Mouse (Mus musculus) fat pad, adult 2 months (tissue): ENCODE data around the gene Gm45717.
"Not testable (repeated sequence)": the region's sequence is repeated elsewhere in the genome, so short reads cannot be mapped to it uniquely, and the experiment has no call there.

Experiments
- DNase-seq: peaks from one replicate; pipeline ENCODE4 v3.0.0-alpha.2; 2011; ENCODE audit warnings: low read depth, low spot score; ENCODE audit errors: extremely low read depth

Gm45717 gene

GRCm38 (mm10) chr7:140970931-140971330 is 15.2 kb upstream of the Gm45717 start:
- no peak for DNase-seq

GRCm38 (mm10) chr7:140968710-140969109 is 13.0 kb upstream of the Gm45717 start:
- DNase-seq, result not testable (repeated sequence)

GRCm38 (mm10) chr7:140967862-140968591 is 12.3 kb upstream of the Gm45717 start:
- no peak for DNase-seq

DNA sequence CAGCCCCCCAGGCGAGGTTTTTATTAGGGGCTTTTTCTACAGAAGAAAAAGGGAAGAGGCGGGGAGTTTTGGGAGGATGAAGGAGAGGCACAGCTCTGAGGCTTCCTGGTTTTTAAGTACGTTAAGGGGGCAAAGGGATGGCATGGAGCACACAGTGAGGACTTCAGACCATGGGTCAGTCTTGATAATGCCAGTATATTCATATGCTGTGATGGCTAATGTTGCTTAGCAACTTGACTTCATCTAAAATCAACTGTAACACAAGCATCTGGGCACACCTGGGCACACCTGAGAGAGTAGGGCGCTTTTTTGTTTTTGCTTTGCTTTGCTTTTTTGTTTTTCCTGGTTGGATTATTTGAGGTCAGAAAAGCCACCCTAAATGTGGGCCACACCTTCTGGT is 11.2 kb upstream of the Gm45717 start, which contains the start of gene Ifitm1:
Ifitm1 (plus strand) TSS at position 301 of the 400 bp plus-strand sequence.
- DNase-seq, result no peak

DNA sequence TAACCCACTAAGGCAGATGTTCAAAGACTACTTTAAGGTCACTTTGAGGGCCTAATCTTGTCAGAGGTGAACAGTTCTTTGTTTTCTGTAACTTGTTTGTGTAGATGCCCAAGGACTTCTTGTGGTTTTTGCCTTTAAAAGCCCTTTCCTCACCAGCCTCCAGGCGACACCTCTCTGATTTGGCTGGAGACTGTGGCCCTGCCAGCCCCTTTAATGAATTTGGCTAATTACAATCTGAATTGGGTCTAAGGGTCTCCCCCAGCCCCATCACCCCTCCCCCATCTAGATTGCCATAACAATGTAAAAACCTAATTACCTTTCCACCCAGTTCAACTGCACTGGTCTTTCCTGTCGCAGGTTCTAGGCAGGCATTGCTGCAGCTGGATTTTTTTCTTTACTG is 7.0 kb upstream of the Gm45717 start:
- DNase-seq, result no peak

- DNase-seq, result no peak
These were observed 5.7 kb upstream of the Gm45717 start for GRCm38 (mm10) chr7:140961416-140961815.

GRCm38 (mm10) chr7:140960026-140960425 is 4.3 kb upstream of the Gm45717 start:
- no peak for DNase-seq

- DNase-seq, result no peak
These were observed 3.6 kb upstream of the Gm45717 start for GRCm38 (mm10) chr7:140959181-140959901.

GRCm38 (mm10) chr7:140956556-140956869 is 776 bp upstream of the Gm45717 start:
- no peak for DNase-seq

GRCm38 (mm10) chr7:140955342-140955741 is 395 bp downstream of the Gm45717 start:
- DNase-seq, result no peak

- DNase-seq, result no peak
These were observed 1.0 kb downstream of the Gm45717 start for GRCm38 (mm10) chr7:140954733-140955071.

DNA sequence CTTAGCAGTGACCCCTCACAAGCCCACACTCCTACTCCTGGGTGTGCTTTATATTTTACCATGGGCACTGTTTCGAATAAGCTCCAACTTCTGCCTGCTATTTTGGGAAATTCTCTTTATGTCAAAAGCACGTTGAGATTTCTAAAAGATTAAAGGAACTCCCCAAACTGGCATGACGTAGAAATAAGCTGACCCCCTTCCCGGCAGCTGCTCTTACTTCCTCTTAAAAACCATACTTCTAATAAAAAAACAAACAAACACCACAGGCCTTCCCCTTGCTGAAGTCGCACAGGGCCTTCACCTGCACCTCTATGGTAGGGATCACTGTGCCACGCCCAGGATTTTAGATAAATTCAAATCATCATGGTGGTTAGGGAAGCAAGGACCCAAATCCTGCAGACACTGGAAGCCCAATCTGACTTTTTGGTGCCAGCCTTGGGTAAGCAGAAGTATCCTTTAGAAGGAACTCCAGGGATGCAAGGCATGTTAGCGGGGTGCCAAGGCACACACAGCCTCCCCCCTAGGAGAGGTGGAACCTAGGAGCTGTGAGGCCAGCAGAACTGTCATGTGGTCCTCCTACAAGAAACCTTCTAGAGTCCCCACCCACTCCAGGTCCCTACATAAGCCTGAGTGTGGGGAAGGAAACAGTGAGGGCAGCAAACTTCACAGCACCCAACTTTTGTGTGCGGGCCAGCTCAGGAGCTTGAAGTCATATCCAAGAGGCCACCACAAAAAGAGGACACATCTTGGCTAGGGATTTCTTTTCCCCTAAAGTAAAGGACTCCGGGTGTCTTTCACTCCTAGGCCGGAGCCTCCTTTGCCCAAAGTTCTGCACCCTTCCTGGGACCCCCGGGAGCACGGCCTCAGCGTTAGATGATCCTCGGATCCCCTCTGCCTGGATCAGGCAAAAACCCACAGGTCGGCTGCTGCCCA is 1.7 kb downstream of the Gm45717 start:
- DNase-seq, result no peak

GRCm38 (mm10) chr7:140953133-140953532 is 2.6 kb downstream of the Gm45717 start:
- no peak for DNase-seq

DNA sequence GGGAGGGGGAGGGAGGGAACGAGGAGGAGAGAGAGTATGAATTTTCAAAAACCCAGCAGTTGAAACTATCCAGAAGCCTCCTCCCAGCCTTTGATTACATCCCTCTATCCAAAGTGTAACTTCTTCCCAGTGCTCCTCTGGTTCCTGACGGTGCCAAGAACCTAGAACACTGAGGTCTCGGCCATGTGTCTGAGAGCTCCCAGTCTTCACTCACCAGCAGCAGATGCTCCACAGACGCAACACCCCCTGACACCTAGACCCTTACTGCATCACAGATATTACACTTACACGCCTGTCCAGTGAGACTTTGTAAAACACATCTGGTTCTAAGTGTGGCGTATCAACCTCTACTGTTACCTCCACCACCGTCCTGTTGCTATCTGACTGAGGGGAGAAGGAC is 3.3 kb downstream of the Gm45717 start:
- DNase-seq, result no peak

GRCm38 (mm10) chr7:140951765-140952164 is 4.0 kb downstream of the Gm45717 start:
- no peak for DNase-seq

DNA sequence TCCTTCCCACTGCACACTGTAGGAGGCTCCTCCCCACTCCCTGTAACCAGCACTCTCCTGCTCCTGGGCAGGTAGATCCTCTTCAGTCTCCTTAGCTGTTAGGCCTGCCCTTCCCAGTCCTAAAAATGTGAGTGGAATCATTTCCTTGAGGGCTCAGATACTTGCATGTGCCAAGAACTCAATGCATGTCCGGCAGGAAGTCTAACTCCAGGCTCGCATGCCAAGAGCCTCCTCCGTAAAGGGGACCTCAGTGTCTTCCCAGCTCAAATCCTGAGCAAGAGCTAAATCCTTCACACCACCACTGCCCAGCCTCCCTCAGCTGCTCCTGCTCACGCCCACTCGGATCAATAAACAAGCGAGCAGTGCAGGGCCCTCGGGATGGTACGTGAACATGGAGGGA is 4.7 kb downstream of the Gm45717 start:
- no peak for DNase-seq

DNA sequence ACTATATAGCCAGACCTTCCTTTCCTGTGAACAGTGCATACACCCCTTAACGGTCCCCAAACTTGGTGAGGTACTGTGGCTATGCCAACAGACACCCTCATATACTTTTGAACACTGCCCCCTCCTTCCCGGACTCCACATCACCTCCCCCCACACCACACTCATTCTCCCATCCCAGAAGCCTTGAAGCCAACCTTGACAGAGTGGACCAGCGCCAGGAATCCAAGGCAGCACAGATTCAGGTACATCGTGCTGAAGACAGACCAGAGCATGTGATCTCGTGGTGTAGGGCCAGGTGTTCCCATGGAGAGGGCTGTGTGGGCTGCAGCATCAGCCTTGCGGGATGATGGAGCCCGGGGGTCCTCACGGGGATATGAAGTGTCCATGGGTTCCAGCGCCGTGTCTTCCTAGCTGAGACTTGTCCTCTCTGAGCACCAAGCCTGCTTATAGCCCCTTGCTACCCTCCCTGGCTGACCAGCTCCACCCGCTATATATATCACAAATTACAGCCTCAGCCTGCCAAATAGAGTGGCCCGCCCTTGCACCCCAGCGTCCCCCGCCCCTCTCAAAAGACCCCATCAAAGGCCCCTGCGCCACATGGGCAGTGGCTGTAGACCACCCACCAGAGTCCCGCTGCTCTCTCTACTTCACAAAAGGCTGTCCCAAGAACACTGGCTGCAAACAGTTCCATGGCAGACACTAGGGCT is 5.8 kb downstream of the Gm45717 start, which contains the start of gene Ifitm5:
Ifitm5 (minus strand) TSS at position 468 of the 707 bp plus-strand sequence.
- no peak for DNase-seq

DNA sequence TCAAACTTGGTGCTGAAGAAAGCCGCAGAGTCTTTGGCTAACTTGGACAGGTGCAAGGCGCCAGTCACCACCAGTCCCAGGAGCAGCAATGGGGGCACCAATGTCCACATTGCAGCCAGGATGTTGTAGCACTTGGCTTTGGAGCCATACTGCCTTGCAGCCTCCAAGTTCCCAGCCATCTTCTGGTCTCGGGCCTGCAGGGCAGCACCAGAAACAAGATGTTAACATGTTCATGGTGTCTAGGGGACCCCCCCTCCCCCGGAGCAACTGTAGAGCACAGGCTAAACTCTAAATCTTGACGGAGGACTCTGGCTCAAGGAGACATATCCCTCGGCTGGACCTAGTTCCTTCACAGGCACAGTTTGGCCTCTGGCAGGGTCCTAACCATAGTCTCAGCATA is 6.5 kb downstream of the Gm45717 start:
- DNase-seq, result no peak

DNA sequence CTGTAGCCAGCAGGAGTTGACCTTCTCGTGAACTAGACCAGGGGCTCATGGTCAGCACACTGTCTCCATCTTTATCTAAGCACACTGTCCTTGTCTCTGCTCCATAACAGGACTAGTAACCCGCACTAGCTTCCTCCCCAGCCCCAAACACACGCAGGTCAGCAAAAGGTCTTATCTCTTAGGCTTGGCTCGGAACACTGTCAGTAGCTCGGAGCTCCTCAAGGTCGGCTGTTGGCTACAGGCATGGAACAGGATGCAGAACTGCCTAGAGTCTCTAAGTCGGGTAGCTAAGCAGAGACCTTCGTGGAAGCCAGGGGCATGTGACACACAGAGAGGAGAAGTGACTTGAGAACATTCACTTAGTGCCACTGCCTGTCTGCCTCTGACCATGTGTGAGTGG is 7.6 kb downstream of the Gm45717 start:
- no peak for DNase-seq

GRCm38 (mm10) chr7:140946980-140947379 is 8.8 kb downstream of the Gm45717 start:
- DNase-seq, result no peak

DNA sequence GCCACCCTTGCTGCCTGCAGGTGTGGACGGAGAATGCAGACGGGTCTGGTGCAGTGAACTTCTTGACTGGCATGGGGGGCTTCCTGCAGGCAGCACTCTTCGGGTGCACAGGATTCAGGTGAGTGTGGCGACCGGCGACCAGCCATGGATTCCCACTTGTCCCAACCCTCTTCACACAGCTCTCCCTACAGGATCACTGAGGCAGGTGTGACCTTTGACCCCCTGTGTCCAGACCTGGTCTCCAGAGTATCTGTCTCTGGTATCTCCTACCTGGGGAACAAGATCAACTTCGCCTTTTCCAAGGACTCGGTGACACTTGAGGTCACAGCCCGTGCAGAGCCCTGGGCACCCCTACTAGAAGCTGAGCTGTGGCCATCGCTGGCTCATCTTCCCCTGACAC is 9.4 kb downstream of the Gm45717 start:
- no peak for DNase-seq
